Mouse (Mus musculus): ENCODE results near the gene Unc5c. TPM values are rescaled to one million over a fixed set of nuclear protein-coding genes. Genes with fewer than 3 reads are reported as not detected.

The Unc5c gene
- polyA plus RNA-seq, 1 experiment from 2014 or later, result 9.1 TPM

DNA sequence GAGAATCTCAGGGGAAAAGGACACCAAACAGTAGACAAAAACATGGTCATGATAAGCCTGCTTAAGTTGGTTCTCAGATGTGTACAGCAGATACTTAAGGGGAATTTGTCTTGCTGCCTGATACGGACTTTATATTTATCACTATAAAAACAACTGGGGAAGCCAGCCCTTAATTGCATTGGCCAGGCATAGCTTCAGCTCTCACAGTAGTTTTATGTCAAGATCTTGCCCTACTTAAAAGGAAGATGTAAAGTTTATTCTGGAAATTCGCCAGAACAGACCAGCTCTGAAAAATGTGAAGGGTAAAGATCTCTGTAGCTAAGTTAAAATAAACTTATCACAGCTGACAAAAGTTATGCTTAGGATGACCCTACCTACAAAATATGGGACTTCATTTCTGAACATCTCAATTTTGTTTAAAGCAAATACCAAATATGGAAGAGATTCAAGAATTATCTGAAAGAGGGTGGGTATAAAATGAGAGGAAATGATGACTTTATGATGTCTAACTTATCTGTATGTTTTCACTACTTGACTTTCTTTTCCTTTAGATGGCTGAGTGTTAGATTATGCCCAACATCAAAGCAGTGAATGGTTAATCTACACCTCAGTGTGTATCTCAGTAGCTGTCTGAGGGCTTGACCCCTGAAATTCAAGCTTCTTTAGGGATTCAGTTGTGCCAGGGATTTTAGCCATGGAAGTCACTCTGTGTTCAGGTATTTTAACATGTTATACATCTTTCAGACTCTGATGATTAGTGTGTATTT, 18.8 kb downstream of the Unc5c start:
- ATAC-seq (ENCODE audit: insufficient read depth, low FRiP score, low read depth), result no peak

DNA sequence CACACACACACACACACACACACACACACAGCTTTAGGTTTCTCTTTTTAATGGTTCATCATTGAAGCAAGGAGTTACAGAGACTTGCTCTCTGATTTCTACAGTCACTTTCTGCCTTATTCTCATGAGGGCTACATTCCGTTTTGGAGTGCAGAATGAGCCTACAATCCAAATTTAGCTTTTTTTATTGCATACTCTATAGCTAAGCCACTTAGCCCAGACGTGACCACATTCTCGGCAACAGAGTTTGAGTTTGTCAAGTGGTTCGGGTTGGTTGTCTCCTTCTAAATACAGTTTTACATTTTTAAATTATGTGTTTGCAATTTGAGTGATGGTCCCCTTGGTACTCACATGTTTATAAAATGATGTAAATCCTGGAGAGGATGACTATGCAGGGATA, 20.2 kb downstream of the Unc5c start:
- no peaks in the 10 kb centered on the region for H3K4me1 ChIP-seq
- no peak overlapping the region for H3K4me3 ChIP-seq (replicated peaks)
- H3K27me3 ChIP-seq (replicated peaks), result no peaks in the 10 kb centered on the region
- no peak for ATAC-seq (ENCODE audit: insufficient read depth, low FRiP score, low read depth)
- H3K27ac ChIP-seq, result no peak overlapping the region
- no peak overlapping the region for H3K4me2 ChIP-seq
- H3K9me3 ChIP-seq, result no peaks in the 10 kb centered on the region
- H3K36me3 ChIP-seq, result no peaks in the 10 kb centered on the region
- 66% methylated on average over 4 of the region's 4 CpGs for WGBS
- no peak overlapping the region for H3K9ac ChIP-seq

More for the DNA sequence above, 18.8 kb downstream of the Unc5c start:
- no peaks in the 10 kb centered on the region for H3K9me3 ChIP-seq
- no peak overlapping the region for H3K27ac ChIP-seq
- no peaks in the 10 kb centered on the region for H3K4me1 ChIP-seq
- WGBS, result 32% methylated on average over 2 of the region's 2 CpGs
- H3K36me3 ChIP-seq, result no peaks in the 10 kb centered on the region
- H3K27me3 ChIP-seq (replicated peaks), result no peaks in the 10 kb centered on the region
- no peak overlapping the region for H3K4me2 ChIP-seq
- H3K4me3 ChIP-seq (replicated peaks), result no peak overlapping the region
- H3K9ac ChIP-seq, result no peak overlapping the region

DNA sequence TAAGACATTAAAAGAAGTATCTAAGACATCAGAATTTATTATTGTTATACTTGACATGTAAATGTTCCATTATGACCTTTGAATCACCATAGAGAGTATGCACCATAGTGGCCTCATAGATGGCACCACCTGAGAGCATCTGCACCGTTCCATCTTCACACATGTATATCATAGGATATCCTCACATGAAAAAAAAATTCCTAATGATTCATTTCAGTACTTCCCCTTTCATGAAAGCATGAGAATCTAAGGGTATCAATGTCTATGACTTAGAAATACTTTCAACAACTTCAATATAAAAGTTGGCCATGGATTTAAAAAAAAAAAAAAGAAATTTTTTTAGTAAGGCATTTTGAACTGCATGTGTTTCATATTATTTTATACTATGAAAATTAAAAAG, 25.6 kb downstream of the Unc5c start:
- no peak overlapping the region for H3K4me2 ChIP-seq
- WGBS, result 81% methylated on average over 1 of the region's 1 CpGs
- ATAC-seq (ENCODE audit: insufficient read depth, low FRiP score, low read depth), result no peak

DNA sequence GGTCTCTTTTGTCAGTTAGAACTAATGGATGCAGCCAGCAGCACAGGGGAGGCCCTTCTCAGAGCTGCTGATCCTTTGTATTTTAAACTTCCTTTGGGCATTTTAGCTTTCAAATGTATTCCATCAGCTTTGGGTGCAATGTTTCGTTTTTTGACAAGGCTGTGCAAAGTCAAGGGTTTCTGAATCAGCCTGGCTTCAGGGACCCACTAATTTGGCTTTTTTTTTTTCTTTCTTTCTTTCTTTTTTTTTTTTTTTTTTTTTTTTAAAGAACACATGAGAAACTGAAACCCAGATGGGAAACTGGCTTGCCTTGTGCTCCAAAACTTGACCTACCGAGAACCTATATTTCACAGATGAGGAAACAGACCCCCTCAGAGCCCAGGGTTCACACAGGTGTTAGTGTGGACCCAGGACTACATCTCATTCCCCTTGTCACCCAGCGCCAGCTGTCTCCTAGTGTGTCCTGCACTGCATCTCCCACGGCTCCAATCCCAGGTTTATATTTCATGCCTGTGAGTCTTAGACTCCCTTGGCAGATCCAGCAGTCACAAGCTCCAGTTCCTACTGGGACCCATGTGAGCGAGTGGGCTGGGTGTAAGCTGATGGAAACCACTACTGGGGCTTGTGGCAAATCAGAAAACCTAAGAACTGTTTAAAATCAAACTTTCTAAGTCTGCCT, 26.4 kb downstream of the Unc5c start:
- Histone ChIP-seq H3K4me1 (no peaks in the 10 kb centered on the region), H3K9ac (no peak overlapping the region), H3K4me3 (replicated peaks) (no peak overlapping the region), H3K27ac (peak overlapping the region; percentile 67), H3K9me3 (no peaks in the 10 kb centered on the region), H3K36me3 (no peaks in the 10 kb centered on the region), H3K4me2 (peak overlapping the region; percentile 33; the same call in 1 of the 2 replicates), H3K27me3 (replicated peaks) (no peaks in the 10 kb centered on the region)
- ATAC-seq (ENCODE audit: insufficient read depth, low FRiP score, low read depth), result no peak
- WGBS, result 26% methylated on average over 5 of the region's 5 CpGs

More for the DNA sequence above, 25.6 kb downstream of the Unc5c start:
- H3K4me3 ChIP-seq (replicated peaks), result no peak overlapping the region
- H3K4me1 ChIP-seq, result no peaks in the 10 kb centered on the region
- H3K9me3 ChIP-seq, result no peaks in the 10 kb centered on the region
- no peaks in the 10 kb centered on the region for H3K27me3 ChIP-seq (replicated peaks)
- H3K36me3 ChIP-seq, result no peaks in the 10 kb centered on the region
- no peak overlapping the region for H3K9ac ChIP-seq
- no peak overlapping the region for H3K27ac ChIP-seq

DNA sequence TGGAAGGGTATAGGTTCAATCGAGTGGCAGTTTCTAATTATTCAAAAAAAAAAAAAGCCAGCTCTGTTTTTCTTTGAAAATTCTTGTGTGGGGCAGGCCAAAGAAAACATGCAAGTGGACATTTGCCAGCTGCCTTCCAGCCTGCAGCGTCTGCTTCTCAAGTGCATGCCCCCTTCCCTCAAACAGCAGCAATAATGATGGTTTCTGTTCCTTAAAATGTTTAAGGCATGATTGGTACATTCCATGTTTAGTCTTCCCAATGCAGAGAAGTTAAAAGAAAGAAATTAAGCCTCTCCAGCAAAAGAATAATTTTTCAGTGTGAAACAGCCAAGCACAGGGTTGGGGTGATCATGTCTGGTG, 26.9 kb downstream of the Unc5c start:
- ATAC-seq (ENCODE audit: insufficient read depth, low FRiP score, low read depth), result no peak
- Histone ChIP-seq H3K4me1 (no peaks in the 10 kb centered on the region), H3K4me2 (no peak overlapping the region), H3K27ac (0 out of 2 replicates have a peak overlapping the region, but pooled peaks have one; percentile 67), H3K27me3 (replicated peaks) (no peaks in the 10 kb centered on the region), H3K4me3 (replicated peaks) (no peak overlapping the region), H3K9ac (no peak overlapping the region), H3K9me3 (no peaks in the 10 kb centered on the region), H3K36me3 (no peaks in the 10 kb centered on the region)
- 25% methylated on average over 2 of the region's 2 CpGs for WGBS

DNA sequence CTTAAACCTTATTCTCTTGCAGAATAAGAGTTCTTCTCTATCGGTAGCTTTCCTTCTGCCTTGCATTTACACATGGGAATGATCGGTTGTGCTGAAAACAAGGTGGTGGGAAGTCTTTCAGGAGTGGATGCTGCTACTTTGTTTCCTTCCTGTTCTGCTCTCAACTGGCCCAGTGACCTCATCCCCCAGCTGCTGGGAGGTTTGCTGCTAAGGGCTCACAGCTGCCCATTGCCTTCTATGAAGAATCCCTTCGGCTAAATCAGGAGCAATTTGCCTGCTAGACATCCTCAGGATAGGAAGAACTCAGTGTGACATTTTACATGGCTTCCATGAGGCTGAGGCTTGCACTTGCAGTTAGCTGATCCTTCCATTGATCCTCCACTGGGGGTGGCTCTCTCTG, 28.0 kb downstream of the Unc5c start:
- Histone ChIP-seq H3K27ac (no peak overlapping the region), H3K36me3 (no peaks in the 10 kb centered on the region), H3K9me3 (no peaks in the 10 kb centered on the region), H3K4me3 (replicated peaks) (no peak overlapping the region), H3K9ac (no peak overlapping the region), H3K27me3 (replicated peaks) (no peaks in the 10 kb centered on the region), H3K4me1 (no peaks in the 10 kb centered on the region), H3K4me2 (no peak overlapping the region)
- WGBS, result 47% methylated on average over 3 of the region's 3 CpGs
- no peak for ATAC-seq (ENCODE audit: insufficient read depth, low FRiP score, low read depth)

DNA sequence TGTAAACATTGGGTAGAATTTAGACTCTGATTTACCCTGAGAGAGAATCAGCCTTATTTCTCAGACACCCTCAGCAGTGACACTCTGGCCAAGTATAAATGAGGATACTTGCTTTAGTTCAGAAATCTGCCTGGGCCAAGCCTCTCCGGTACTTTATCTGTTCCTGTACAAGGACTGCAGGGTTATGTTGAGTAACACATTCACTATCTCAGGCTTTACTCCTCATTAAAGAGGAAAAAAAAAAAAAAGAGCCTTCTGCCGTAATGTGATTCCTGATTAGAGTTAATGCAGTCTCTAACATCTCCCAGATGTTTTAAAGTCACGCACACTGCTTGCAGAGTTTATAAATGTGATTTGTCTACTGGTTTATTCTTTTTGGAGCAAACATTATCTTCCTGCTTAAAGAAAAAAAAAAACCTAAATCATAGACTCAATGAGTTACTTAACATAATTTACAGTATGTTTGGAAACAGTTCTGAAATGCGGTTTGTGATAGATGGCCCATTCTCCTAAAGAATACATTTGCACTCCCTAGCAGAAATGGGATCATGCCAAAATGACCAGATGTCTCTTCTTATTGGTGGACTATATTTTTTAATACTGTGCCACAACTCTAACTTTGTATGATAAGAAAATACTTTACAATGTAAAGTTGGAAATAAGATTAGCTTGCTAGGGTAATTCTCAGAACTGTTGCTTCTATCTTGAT, 33.5 kb downstream of the Unc5c start:
- Histone ChIP-seq H3K27ac (peak overlapping the region; percentile 79; the same call in 1 of the 2 replicates), H3K27me3 (replicated peaks) (no peaks in the 10 kb centered on the region), H3K9me3 (no peaks in the 10 kb centered on the region), H3K4me1 (no peaks in the 10 kb centered on the region), H3K36me3 (no peaks in the 10 kb centered on the region), H3K9ac (no peak overlapping the region), H3K4me3 (replicated peaks) (no peak overlapping the region), H3K4me2 (no peak overlapping the region)
- WGBS, result 28% methylated on average over 4 of the region's 4 CpGs
- peak; percentile 39; the same call in 1 of the 2 replicates for ATAC-seq (ENCODE audit: insufficient read depth, low FRiP score, low read depth)

DNA sequence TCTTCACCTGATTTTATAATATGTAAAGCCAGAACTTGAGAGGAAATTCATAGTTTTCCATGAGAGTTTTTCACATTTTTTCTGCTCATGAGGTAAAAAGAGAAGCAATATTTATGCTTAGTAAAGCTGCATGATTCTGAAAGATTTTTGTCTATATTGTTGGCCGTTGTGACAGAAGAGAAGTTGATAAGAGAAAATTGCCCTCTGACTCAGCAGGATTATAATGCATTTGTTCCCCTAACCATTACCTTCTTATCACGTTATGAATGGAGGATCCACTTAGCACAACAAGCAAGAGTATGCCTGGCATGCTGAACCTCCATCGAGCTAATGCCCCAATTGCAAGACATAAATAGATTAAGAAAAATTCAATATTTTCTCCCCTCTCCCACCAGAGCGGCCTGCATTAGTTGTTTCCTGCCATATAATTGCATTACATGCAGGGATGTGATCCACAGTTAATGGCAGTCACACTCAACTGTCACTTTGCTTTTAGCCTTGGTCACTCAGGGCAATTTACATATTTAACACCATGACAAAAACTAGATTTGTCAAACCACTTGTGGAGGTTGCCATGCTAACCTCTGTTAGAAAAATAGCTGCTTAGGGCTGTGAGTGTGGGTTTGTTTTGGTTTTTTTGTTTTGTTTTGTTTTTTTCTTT, 37.0 kb downstream of the Unc5c start:
- 54% methylated on average over 4 of the region's 4 CpGs for WGBS

DNA sequence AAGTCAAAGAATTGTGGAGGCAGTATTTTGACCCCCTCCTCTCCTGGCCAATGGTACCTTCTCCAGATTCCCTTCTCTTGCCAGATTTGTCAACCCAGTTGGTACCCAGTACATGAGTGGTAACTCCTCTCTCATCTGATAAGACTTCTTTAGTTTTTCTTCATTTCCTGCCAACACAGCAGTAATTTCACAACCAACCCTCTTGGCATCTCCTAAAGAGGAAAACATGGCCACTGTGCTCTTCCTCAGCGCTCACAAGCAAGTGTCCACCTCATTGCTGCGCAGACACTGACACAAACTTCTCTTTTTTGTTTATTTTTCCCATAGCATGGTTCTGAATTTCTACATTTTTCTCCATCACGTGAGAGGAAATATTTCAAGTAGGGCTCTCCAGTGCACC, 38.3 kb downstream of the Unc5c start:
- H3K27me3 ChIP-seq (replicated peaks), result no peaks in the 10 kb centered on the region
- no peak for ATAC-seq (ENCODE audit: insufficient read depth, low FRiP score, low read depth)

More for the DNA sequence above, 37.0 kb downstream of the Unc5c start:
- Histone ChIP-seq H3K4me2 (no peak overlapping the region), H3K9me3 (no peaks in the 10 kb centered on the region), H3K36me3 (no peaks in the 10 kb centered on the region), H3K9ac (no peak overlapping the region), H3K4me3 (replicated peaks) (no peak overlapping the region), H3K4me1 (no peaks in the 10 kb centered on the region), H3K27ac (no peak overlapping the region), H3K27me3 (replicated peaks) (no peaks in the 10 kb centered on the region)
- no peak for ATAC-seq (ENCODE audit: insufficient read depth, low FRiP score, low read depth)

DNA sequence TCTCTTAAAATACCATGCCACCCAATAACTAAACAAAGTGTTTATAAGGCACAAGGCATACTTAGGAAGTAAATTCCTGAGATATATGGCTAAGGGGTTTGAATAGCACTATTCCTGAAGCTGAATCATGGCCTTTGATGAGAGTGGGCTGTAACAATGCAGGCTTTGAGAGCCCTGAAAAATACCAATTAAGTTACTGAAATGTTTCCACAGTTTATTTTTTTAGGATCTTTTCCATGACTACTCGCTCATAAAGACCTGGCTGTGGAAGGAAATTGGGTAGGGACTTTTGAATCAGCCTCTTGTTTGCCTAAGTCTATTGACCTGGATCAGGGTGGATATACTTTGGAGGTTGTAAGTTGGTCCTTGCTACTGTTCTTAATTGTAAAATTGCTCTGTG, 44.8 kb downstream of the Unc5c start:
- Histone ChIP-seq H3K27ac (no peak overlapping the region), H3K4me2 (no peak overlapping the region)
- WGBS, result 67% methylated on average over 1 of the region's 1 CpGs

More for the DNA sequence above, 38.3 kb downstream of the Unc5c start:
- Histone ChIP-seq H3K4me1 (no peaks in the 10 kb centered on the region), H3K4me3 (replicated peaks) (no peak overlapping the region), H3K4me2 (no peak overlapping the region), H3K27ac (no peak overlapping the region), H3K9me3 (no peaks in the 10 kb centered on the region), H3K9ac (no peak overlapping the region), H3K36me3 (no peaks in the 10 kb centered on the region)
- 78% methylated on average over 3 of the region's 3 CpGs for WGBS

DNA sequence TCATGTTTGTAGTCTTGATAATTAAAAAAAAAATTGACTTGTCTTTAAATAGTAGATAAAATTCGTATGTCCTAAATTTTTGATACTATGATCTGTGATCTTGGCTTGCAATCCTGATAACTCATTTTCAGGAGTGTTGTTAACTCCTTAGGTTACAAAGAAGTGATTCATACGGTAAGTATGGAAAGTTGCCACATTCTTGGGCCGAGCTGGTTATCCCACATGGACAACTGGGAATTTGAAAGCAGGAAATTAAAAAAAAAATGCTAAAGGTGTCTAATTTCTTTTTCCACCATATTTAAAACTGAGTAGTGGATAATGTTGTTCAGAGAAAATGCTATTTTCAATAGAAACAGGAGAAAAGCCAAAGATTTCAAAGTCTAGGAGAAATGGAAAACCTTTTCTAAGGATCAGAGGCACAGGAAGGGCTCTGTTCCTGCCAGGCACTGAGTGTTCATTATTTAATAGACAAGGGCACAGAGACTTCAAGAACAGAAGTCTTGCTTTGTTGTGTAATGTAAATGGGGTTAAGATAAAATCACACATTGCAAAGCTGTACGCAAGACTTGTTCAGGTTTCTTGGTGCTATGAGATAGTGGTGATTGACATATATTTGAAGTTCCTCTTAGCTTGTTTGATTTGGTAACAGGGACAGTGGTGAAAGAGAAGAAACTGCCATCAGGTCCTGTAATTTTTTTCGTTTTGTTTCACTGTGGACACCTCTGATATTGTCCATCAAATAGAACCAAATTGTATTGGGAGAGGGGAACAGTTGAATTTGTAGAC, 46.4 kb downstream of the Unc5c start:
- H3K4me1 ChIP-seq, result no peaks in the 10 kb centered on the region
- no peak overlapping the region for H3K9ac ChIP-seq
- H3K9me3 ChIP-seq, result no peaks in the 10 kb centered on the region
- H3K27ac ChIP-seq, result no peak overlapping the region
- no peaks in the 10 kb centered on the region for H3K27me3 ChIP-seq (replicated peaks)
- no peak for ATAC-seq (ENCODE audit: insufficient read depth, low FRiP score, low read depth)
- no peaks in the 10 kb centered on the region for H3K36me3 ChIP-seq
- H3K4me3 ChIP-seq (replicated peaks), result no peak overlapping the region
- 67% methylated on average over 5 of the region's 5 CpGs for WGBS
- no peak overlapping the region for H3K4me2 ChIP-seq

More for the DNA sequence above, 44.8 kb downstream of the Unc5c start:
- H3K4me1 ChIP-seq, result no peaks in the 10 kb centered on the region
- no peak for ATAC-seq (ENCODE audit: insufficient read depth, low FRiP score, low read depth)
- no peaks in the 10 kb centered on the region for H3K36me3 ChIP-seq
- no peaks in the 10 kb centered on the region for H3K27me3 ChIP-seq (replicated peaks)
- no peak overlapping the region for H3K4me3 ChIP-seq (replicated peaks)
- no peaks in the 10 kb centered on the region for H3K9me3 ChIP-seq
- no peak overlapping the region for H3K9ac ChIP-seq
